In the genomic region with DNA sequence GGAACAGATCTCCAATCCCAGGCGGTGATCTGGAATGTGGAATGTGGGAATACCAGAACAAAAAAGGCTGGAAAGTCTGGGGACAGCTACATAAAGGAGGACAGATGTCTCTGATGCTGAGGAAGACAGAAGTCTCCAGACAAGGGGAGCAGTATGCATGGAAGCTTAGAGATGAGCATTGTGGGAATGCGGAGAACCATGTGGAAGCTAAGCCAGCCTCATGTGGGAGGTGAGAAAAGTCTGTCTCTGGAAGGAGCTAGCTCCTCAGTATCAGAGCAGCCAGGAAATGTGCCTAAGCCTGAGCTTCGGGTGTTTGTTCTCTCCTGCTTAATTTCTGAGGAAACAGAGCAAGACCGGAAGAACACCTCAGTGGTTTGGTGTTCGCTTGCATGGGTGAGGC, we compare ENCODE assay signal across 33 mouse cellular contexts. TPM values are rescaled to one million over a fixed set of nuclear protein-coding genes. Genes with fewer than 3 reads are reported as not detected.
DNase-seq lines count a peak whose midpoint lies in the region; ATAC-seq lines count a peak whose summit lies in the region.
"Had no signal": no experiment of that assay in that cellular context is flagged by ENCODE, and none has a peak within 500 bp of the region (broad histone marks: within the 10 kb centered on the region; RNA-seq: fewer than 3 reads in every experiment).

No protein-coding gene starts in this region.

- H3K27me3 ChIP-seq in midbrain, embryonic 16.5 days (ENCODE audit: control insufficient read depth, insufficient read depth, low read depth, low read length) = no peaks in the 10 kb centered on the region; the same call in 1 of the 2 replicates
- H3K27me3 ChIP-seq: embryonic facial prominence, embryonic 12.5 days; hindbrain, embryonic 12.5 days; intestine, embryonic 15.5 days; liver, embryonic 12.5 days; neural tube, embryonic 15.5 days had no signal

- no peak overlapping the region for H3K4me2 ChIP-seq in midbrain, embryonic 16.5 days (ENCODE audit: low read length)
- H3K4me2 ChIP-seq: embryonic facial prominence, embryonic 12.5 days; hindbrain, embryonic 12.5 days; intestine, embryonic 15.5 days; liver, embryonic 12.5 days; midbrain, embryonic 12.5 days; neural tube, embryonic 15.5 days had no signal

- no peak overlapping the region for H3K9ac ChIP-seq in midbrain, embryonic 16.5 days (ENCODE audit: low read depth, low read length)
- H3K9ac ChIP-seq: embryonic facial prominence, embryonic 12.5 days; hindbrain, embryonic 12.5 days; intestine, embryonic 15.5 days; liver, embryonic 12.5 days; liver, postnatal 0 days; midbrain, embryonic 12.5 days; neural tube, embryonic 15.5 days had no signal

- H3K4me1 ChIP-seq in midbrain, embryonic 16.5 days (ENCODE audit: control insufficient read depth, insufficient read depth, low read length) = no peaks in the 10 kb centered on the region; the same call in 1 of the 2 replicates
- H3K4me1 ChIP-seq: hindbrain, embryonic 12.5 days; liver, embryonic 12.5 days; midbrain, embryonic 12.5 days had no signal

- WGBS in midbrain, embryonic 16.5 days = 82% methylated on average over 5 of the region's 5 CpGs

- no peaks in the 10 kb centered on the region for H3K9me3 ChIP-seq in midbrain, embryonic 16.5 days (replicated peaks; ENCODE audit: control insufficient read depth, low read length, poor library complexity, severe bottlenecking)
- H3K9me3 ChIP-seq: heart, embryonic 10.5 days; intestine, embryonic 15.5 days; liver, embryonic 12.5 days; neural tube, embryonic 15.5 days had no signal

- intact Hi-C loops in left cerebral cortex, postnatal 4 days (cut with DNase I) = no loop called here

- H3K4me3 ChIP-seq in midbrain, embryonic 16.5 days (ENCODE audit: low read depth, low read length) = no peak overlapping the region
- H3K4me3 ChIP-seq: embryonic facial prominence, embryonic 12.5 days; heart, embryonic 10.5 days; hindbrain, embryonic 12.5 days; intestine, embryonic 15.5 days; liver, embryonic 12.5 days; megakaryocyte, embryonic 14.5 days; midbrain, embryonic 12.5 days; neural tube, embryonic 15.5 days had no signal

- ATAC-seq in midbrain, embryonic 16.5 days = no peak
- ATAC-seq: forebrain, embryonic 14.5 days; hindbrain, postnatal 0 days; intestine, embryonic 15.5 days; liver, embryonic 12.5 days; liver, postnatal 0 days; Patski had no signal

- no peak overlapping the region for H3K27ac ChIP-seq in midbrain, embryonic 16.5 days (ENCODE audit: low read length)
- H3K27ac ChIP-seq: embryonic facial prominence, embryonic 12.5 days; heart, embryonic 10.5 days; hindbrain, embryonic 12.5 days; hindbrain, postnatal 0 days; intestine, embryonic 15.5 days; liver, embryonic 12.5 days; midbrain, embryonic 12.5 days; neural tube, embryonic 15.5 days had no signal

- no peaks in the 10 kb centered on the region for H3K36me3 ChIP-seq in midbrain, embryonic 16.5 days (ENCODE audit: control insufficient read depth, insufficient read depth, low read length)
- H3K36me3 ChIP-seq: embryonic facial prominence, embryonic 12.5 days; heart, embryonic 10.5 days; hindbrain, embryonic 12.5 days; intestine, embryonic 15.5 days; liver, embryonic 12.5 days; midbrain, embryonic 12.5 days; neural tube, embryonic 15.5 days had no signal

- DNase-seq in frontal cortex, postnatal 36 days (ENCODE audit: low spot score in 2 of 2) = peak; percentile 58 to 80
- no peak for DNase-seq in frontal cortex, postnatal 25 days (ENCODE audit: low spot score in 2 of 2)
- DNase-seq in left cerebral cortex, adult 9 months (ENCODE audit: low spot score in 2 of 2) = peak; percentile 53 to 74
- DNase-seq in left cerebral cortex, postnatal 4 days = no peak
- DNase-seq in brain, adult 2 months (ENCODE audit: low read depth, low spot score) = peak; percentile 92
- peak; percentile 30 for DNase-seq in naive thymus-derived CD4-positive, alpha-beta T cell, adult 2 months (ENCODE audit: low read depth)
- DNase-seq: adrenal gland, postnatal 10 days; cerebellum, adult 11 months; cerebellum, adult 9-10 months; cerebellum, postnatal 36 days; embryo, embryonic 11 days; gastrocnemius, postnatal 25 days; heart, adult 11 months; heart, postnatal 36 days; kidney, adult 2 months; kidney, postnatal 4 days; layer of hippocampus, adult 9-11 months; liver, postnatal 0 days; lung, postnatal 4 days; retina, postnatal 1 day had no signal

RNA-seq across cellular contexts. Expression of a gene that starts 53.4 kb away (rescaled TPM):
- 10 to 100 TPM; 21.8 to 24.4 TPM for total RNA-seq in left cerebral cortex, postnatal 4 days (2021)
- 9.5 and 11.4 TPM in 2 replicates for polyA plus RNA-seq in midbrain, embryonic 16.5 days (2015; fragmentation: Nextera tagmentation; extraction: Ambion mirVana)
- total RNA-seq: MEL had no signal
- polyA plus RNA-seq: Patski had no signal

Comparison
In these comparisons a context has a peak if more than half of its experiments do, and no peak if none do; other contexts are left out.
1. DNase-seq: peak in frontal cortex, postnatal 36 days (2 of 2), left cerebral cortex, adult 9 months (2 of 2), brain, adult 2 months (single experiment) and naive thymus-derived CD4-positive, alpha-beta T cell, adult 2 months (single experiment); none in frontal cortex, postnatal 25 days (0 of 2) and left cerebral cortex, postnatal 4 days (single experiment).